Mouse (Mus musculus): ENCODE data around the gene Wdr4.

- no peak for TF ChIP-seq CTCF (IDR thresholded peaks at IDR 0.05; ENCODE audit: low read depth)
- TF ChIP-seq EP300 (optimal IDR thresholded peaks at IDR 0.05) = no peak
Measured at GRCm38 (mm10) chr17:31447766-31448165, 72.0 kb downstream of the Wdr4 start.
